Mouse (Mus musculus) midbrain, embryonic 15.5 days (tissue): Measurements from ENCODE around the gene Icmt. TPM values are rescaled to one million over a fixed set of nuclear protein-coding genes. Genes with fewer than 3 reads are reported as not detected.

Source experiments
- ATAC-seq: fragments of 200-750 bp; cut with Nextera tagmentation; replicated peaks from 2 replicates; pipeline ENCODE4 v1.8.0; 2017; ENCODE audit warnings: moderate TSS enrichment
- H3K27ac ChIP-seq: fragments of 300-500 bp; sonication (generic); 2 replicates; pipeline ENCODE4 v1.5.1; 2015; ENCODE audit warnings: mild to moderate bottlenecking, inconsistent platforms
- H3K27me3 ChIP-seq: fragments of 300-500 bp; sonication (generic); replicated peaks from 2 replicates; pipeline ENCODE4 v1.6.1; 2015; ENCODE audit warnings: inconsistent platforms
- H3K36me3 ChIP-seq: fragments of 300-500 bp; sonication (generic); replicated peaks from 2 replicates; pipeline ENCODE4 v1.6.1; 2015; ENCODE audit warnings: inconsistent platforms
- H3K4me1 ChIP-seq: fragments of 300-500 bp; sonication (generic); 2 replicates; pipeline ENCODE4 v1.6.1; 2015; ENCODE audit warnings: inconsistent platforms
- H3K4me2 ChIP-seq: fragments of 300-500 bp; sonication (generic); 2 replicates; pipeline ENCODE4 v1.6.1; 2015; ENCODE audit warnings: inconsistent platforms, mild to moderate bottlenecking, moderate library complexity
- H3K4me3 ChIP-seq: fragments of 300-500 bp; sonication (generic); 2 replicates; pipeline ENCODE4 v1.5.1; 2015; ENCODE audit warnings: mild to moderate bottlenecking, inconsistent platforms
- H3K9ac ChIP-seq: fragments of 300-500 bp; sonication (generic); 2 replicates; pipeline ENCODE4 v1.6.1; 2015; ENCODE audit warnings: mild to moderate bottlenecking, inconsistent platforms
- H3K9me3 ChIP-seq: fragments of 300-500 bp; sonication (generic); 2 replicates; pipeline ENCODE4 v1.6.1; 2016; ENCODE audit warnings: inconsistent platforms
- WGBS: fragments of 180-500 bp; shearing (Covaris S2); methylation state at CpG from one replicate; pipeline ENCODE4 v1.1.7; 2015; ENCODE audit warnings: mixed read lengths; 5-methylcytosine and 5-hydroxymethylcytosine counted together
- polyA plus RNA-seq: library from polyadenylated mRNA; unstranded; fragments of >200 nt; fragmentation: Nextera tagmentation; extraction: Ambion mirVana; gene quantifications from 2 replicates; pipeline ENCODE4 v1.2.1, GENCODE M21; 2015

Gene Icmt
- polyA plus RNA-seq, 1 experiment from 2014 or later, result 20.4 TPM

DNA sequence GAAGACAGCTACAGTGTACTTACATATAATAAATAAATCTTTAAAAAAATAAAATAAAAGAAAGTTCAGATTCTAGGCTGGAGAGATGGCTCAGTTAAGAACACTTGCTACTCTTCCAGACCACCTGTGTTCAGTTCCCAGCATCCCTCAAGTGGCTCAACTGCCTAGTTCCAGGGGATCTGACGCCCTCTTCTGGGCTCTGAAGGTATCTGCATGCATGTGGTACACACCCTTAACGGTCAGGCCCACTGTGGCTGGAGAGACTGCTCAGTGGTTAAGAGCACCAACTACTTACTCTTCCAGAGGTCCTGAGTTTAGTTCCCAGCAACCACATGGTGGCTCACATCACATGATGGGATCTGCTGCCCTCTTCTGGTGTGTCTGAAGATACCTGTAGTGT lies 19.1 kb upstream of the Icmt start:
- peaks cover 69% of the 10 kb centered on the region for H3K27me3 ChIP-seq
- no peak overlapping the region for H3K4me3 ChIP-seq
- no peaks in the 10 kb centered on the region for H3K9me3 ChIP-seq
- no peak overlapping the region for H3K4me2 ChIP-seq
- ATAC-seq, result no peak
- peaks cover 25% of the 10 kb centered on the region for H3K4me1 ChIP-seq
- 72% methylated on average over 2 of the region's 2 CpGs for WGBS
- no peak overlapping the region for H3K9ac ChIP-seq
- no peak overlapping the region for H3K27ac ChIP-seq
- no peaks in the 10 kb centered on the region for H3K36me3 ChIP-seq

DNA sequence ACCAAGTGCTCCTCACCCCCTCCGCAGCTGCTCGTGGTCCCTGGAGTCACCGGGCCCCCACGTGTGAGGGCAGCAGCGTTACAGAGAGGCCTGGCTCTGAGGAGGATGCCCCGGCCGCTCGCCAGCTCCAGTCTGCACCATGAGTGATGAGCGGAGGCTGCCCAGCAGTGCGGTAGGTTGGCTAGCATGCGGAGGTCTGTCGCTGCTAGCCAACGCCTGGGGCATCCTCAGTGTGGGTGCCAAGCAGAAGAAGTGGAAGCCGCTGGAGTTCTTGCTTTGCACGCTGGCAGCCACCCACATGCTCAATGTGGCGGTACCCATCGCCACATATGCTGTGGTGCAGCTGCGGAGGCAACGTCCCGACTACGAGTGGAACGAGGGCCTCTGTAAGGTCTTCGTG lies 18.0 kb upstream of the Icmt start:
- no peak for ATAC-seq
- H3K9me3 ChIP-seq, result no peaks in the 10 kb centered on the region
- H3K9ac ChIP-seq, result no peak overlapping the region
- H3K4me1 ChIP-seq, result peaks cover 21% of the 10 kb centered on the region
- 88% methylated on average over 23 of the region's 23 CpGs for WGBS
- no peak overlapping the region for H3K4me2 ChIP-seq
- H3K36me3 ChIP-seq, result no peaks in the 10 kb centered on the region
- H3K4me3 ChIP-seq, result no peak overlapping the region
- H3K27ac ChIP-seq, result no peak overlapping the region
- H3K27me3 ChIP-seq, result peaks cover 73% of the 10 kb centered on the region

DNA sequence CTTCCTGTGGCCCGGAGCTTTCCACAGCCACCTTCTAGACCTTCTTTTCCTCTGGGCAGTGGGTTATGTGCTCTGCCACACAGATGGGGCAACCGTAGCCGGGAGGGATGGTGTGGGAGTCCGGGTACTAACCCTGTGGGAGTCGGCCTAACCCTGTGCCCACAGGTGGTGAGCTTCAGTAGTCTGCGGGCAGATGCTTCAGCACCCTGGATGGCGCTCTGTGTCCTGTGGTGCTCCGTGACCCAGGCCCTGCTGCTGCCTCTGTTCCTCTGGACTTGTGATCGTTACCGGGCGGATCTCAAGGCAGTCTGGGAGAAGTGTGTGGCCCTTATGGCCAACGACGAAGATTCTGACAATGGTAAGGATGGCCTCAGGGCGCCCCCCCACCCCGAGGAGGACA lies 15.4 kb upstream of the Icmt start:
- H3K4me2 ChIP-seq, result no peak overlapping the region
- no peaks in the 10 kb centered on the region for H3K9me3 ChIP-seq
- no peak for ATAC-seq
- no peak overlapping the region for H3K9ac ChIP-seq
- H3K36me3 ChIP-seq, result no peaks in the 10 kb centered on the region
- no peak overlapping the region for H3K4me3 ChIP-seq
- H3K27ac ChIP-seq, result no peak overlapping the region
- H3K27me3 ChIP-seq, result peaks cover 85% of the 10 kb centered on the region
- peaks cover 18% of the 10 kb centered on the region for H3K4me1 ChIP-seq
- 59% methylated on average over 15 of the region's 15 CpGs for WGBS

DNA sequence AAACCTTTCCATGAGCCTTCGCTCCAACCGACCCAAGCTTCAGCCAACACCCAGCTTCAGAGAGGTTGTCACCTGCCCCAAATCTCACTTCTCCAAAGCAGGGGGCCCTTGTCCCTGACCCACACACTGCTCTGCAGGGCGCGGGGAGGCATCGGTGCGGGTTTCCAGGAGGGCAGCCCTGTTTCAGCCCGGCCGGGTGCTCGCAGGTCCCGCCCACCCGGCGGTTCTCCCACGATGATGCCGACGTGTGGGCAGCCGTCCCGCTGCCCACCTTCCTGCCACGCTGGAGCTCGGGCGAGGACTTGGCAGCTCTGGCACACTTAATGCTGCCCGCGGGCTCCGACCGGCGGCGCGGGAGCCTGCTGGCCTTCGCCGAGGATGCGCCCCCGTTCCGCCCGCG lies 14.3 kb upstream of the Icmt start:
- Histone ChIP-seq H3K9me3 (no peaks in the 10 kb centered on the region), H3K36me3 (no peaks in the 10 kb centered on the region), H3K9ac (no peak overlapping the region; the same call in 1 of the 2 replicates), H3K27ac (no peak overlapping the region), H3K4me1 (peaks cover 30% of the 10 kb centered on the region), H3K4me3 (peak overlapping the region; percentile 27), H3K4me2 (peak overlapping the region; percentile 51), H3K27me3 (peaks cover 87% of the 10 kb centered on the region)
- peak; percentile 12 for ATAC-seq
- WGBS, result 16% methylated on average over 33 of the region's 34 CpGs

DNA sequence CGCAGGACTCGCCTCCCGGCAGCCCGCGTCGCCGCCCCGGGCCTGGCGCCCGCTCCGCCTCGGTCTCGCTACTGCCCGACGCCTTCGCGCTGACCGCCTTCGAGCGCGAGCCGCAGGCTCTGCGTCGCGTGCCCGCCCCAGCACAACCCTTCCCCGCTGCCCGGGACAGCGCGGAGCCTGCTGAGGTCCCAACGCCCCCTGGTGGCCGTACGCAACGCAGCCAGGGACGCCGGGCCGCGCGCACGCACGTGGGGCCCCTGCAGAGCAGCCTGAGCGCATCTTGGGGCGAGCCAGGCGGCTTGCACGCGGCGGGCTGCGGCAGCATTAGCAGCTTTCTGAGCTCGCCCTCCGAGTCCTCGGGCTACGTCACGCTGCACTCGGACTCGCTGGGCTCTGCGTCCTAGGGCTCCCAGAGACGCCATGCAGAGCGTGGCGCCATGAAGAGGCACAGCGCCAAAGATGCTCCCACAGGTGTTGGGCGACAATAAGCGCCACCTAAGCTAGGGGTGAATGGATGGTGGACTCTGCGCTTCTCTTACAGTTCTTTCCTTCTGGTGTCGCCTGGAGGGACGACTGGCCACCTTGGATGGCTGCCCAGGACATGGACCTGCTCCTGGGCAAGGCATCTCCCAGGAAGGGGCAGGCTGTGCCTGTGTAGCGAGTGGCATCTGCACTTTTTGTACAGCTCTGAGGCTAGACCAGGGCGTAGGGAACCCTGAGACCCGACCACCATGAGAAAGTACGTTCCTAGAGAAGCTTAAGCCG lies 13.7 kb upstream of the Icmt start:
- H3K36me3 ChIP-seq, result no peaks in the 10 kb centered on the region
- H3K27ac ChIP-seq, result no peak overlapping the region
- H3K4me3 ChIP-seq, result peak overlapping the region; percentile 27
- H3K9ac ChIP-seq, result peak overlapping the region; percentile 24; the same call in 1 of the 2 replicates
- ATAC-seq, result peak; percentile 73
- H3K4me1 ChIP-seq, result peaks cover 36% of the 10 kb centered on the region
- WGBS, result 5% methylated on average over 70 of the region's 70 CpGs
- no peaks in the 10 kb centered on the region for H3K9me3 ChIP-seq
- peak overlapping the region; percentile 51 for H3K4me2 ChIP-seq
- H3K27me3 ChIP-seq, result peaks cover 94% of the 10 kb centered on the region

DNA sequence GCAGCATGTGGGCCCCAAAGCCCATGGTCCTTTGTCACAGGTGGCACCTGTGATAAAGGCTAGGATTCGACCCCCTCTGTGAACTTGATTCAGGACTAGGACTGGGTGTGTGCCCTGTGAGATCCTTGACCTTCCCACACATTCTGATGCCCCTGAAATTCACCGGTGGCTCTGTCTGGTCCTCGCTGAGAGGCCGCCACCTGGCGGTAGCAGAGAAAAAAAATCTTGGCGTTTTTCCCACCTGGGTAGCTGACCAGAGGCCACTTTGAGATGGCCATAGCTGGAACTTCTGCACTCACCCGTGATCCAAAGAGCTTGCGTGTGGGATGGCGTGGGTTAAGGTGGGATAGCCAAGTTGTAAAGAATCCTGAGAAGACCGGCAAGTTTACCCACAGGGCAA lies 11.5 kb upstream of the Icmt start:
- no peaks in the 10 kb centered on the region for H3K9me3 ChIP-seq
- no peak overlapping the region for H3K4me2 ChIP-seq
- H3K36me3 ChIP-seq, result no peaks in the 10 kb centered on the region
- no peak for ATAC-seq
- WGBS, result 4% methylated on average over 10 of the region's 10 CpGs
- H3K27me3 ChIP-seq, result peaks cover 90% of the 10 kb centered on the region
- no peak overlapping the region for H3K4me3 ChIP-seq
- H3K9ac ChIP-seq, result no peak overlapping the region
- peaks cover 46% of the 10 kb centered on the region for H3K4me1 ChIP-seq
- H3K27ac ChIP-seq, result no peak overlapping the region

DNA sequence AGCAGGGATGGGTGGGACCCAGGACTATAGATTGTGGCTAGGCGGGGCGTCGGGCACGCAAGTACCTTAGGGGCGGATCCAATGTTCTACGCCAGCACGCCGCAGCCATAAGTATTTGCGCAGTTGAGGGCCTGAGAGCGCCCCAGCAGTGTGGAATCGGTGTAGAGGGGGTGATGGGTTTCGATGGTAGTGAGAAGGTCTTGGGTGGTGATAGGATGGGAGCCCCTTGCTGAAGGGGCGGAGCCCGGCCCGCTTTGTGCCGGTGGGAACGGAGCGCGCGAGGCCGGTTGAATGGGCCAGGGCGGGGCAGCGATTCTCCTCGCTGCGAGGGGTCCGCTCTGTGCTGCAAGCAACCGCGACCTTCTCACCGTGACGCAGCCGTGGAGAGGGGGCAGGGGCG lies 10.8 kb upstream of the Icmt start:
- Histone ChIP-seq H3K9ac (peak overlapping the region; percentile 46), H3K4me1 (peaks cover 52% of the 10 kb centered on the region), H3K27ac (no peak overlapping the region), H3K4me3 (peak overlapping the region; percentile 39), H3K36me3 (no peaks in the 10 kb centered on the region), H3K9me3 (no peaks in the 10 kb centered on the region), H3K4me2 (peak overlapping the region; percentile 80), H3K27me3 (peaks cover 90% of the 10 kb centered on the region)
- ATAC-seq, result peak; percentile 31
- WGBS, result 2% methylated on average over 32 of the region's 32 CpGs

DNA sequence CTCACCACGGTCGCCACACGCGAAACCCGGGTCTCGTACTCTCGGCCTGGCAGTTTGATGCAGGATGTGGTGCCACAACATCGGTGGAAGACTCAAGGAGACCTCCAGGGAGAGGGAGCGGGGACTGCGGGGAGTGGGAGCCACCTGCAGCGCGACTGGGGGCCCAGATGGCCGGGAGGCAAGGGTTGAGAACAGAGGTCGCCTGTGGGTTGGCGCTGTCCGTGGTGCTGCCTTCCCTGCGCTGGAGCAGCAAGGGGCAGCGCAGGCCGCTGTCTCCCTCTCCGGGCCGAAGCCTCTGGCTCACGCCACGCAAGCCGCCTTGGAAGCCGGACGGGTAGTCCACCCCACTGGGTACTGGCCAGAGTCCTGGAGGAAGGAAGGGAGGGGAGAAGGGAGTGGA lies 10.1 kb upstream of the Icmt start:
- ATAC-seq, result no peak
- peak overlapping the region; percentile 80 for H3K4me2 ChIP-seq
- H3K36me3 ChIP-seq, result no peaks in the 10 kb centered on the region
- H3K4me3 ChIP-seq, result peak overlapping the region; percentile 39
- H3K9ac ChIP-seq, result peak overlapping the region; percentile 12; the same call in 1 of the 2 replicates
- H3K9me3 ChIP-seq, result no peaks in the 10 kb centered on the region
- H3K27ac ChIP-seq, result no peak overlapping the region
- peaks cover 90% of the 10 kb centered on the region for H3K27me3 ChIP-seq
- peaks cover 58% of the 10 kb centered on the region for H3K4me1 ChIP-seq
- whole genome bisulfite sequencing, result 4% methylated on average over 25 of the region's 26 CpGs

DNA sequence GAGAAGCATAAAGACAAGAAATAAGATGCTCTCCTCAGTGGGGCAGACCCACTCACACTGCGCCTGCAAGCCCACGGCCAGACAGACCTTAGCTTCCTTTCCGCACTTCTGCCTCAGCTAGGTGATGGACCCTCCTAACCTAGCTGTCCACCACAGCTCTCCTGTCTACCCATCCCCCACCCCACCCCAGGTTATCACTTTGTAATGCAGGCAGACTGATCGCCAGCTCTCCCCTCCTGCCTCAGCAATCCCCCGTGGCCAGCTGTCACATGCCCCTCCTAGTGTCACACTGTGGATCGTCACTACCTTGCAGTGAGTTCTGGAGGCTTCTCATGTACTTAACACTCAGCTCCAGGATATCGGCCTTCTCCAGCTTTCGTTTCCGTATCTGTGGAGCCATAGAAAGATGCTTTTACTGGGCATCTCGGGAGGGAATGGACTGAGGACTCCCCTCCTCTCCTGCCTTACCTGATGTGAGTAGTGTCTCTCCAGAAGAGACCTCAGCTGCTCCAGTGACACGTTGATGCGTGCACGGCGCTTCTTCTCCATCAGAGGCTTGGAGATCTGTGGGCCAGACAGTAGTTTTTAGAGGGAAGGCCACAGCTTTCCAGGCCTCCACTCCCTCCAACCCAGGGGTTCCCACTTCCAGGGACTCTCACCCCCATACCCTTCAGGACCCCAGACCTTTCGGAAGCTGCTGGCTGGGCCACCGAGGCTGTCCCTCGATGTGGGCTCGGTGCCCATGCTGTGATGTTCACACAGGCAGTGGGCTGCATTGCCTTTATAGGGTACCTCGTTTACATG lies 9.5 kb upstream of the Icmt start:
- no peak overlapping the region for H3K27ac ChIP-seq
- ATAC-seq, result no peak
- H3K4me2 ChIP-seq, result peak overlapping the region; percentile 80; the same call in 1 of the 2 replicates
- no peak overlapping the region for H3K9ac ChIP-seq
- H3K9me3 ChIP-seq, result no peaks in the 10 kb centered on the region
- 13% methylated on average over 19 of the region's 19 CpGs for WGBS
- H3K4me1 ChIP-seq, result peaks cover 64% of the 10 kb centered on the region
- H3K27me3 ChIP-seq, result peaks cover 90% of the 10 kb centered on the region
- no peaks in the 10 kb centered on the region for H3K36me3 ChIP-seq
- no peak overlapping the region for H3K4me3 ChIP-seq

DNA sequence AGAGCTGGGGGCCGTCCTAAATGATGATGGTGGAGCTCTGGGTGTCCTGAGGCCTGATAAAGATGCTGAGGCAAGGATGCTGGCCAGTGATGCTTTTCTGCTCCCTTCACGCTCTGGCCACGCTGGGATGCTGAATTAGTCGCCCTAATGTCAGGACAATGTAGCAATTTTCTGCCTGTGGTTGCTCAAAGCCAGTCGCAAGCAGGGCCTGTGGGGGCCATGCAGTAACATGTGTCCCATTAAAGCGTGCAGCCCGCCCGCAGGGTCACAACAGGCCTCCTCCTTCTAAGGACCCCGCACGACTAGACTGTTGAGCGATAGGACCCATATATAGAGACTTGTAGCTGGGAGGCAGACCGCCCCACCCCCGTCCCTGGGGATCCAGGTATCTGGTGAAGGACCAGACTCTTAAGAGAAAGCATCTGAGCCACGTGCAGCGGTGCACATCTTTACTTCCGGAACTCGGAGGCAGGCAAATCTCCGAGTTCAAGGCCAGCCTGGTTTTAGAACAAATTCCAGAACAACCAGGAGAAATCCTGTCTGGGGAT lies 8.6 kb upstream of the Icmt start:
- 22% methylated on average over 18 of the region's 18 CpGs for WGBS
- Histone ChIP-seq H3K27ac (no peak overlapping the region), H3K9me3 (no peaks in the 10 kb centered on the region), H3K9ac (no peak overlapping the region), H3K36me3 (no peaks in the 10 kb centered on the region), H3K4me1 (peaks cover 59% of the 10 kb centered on the region), H3K27me3 (peaks cover 87% of the 10 kb centered on the region), H3K4me3 (no peak overlapping the region), H3K4me2 (no peak overlapping the region)
- no peak for ATAC-seq

DNA sequence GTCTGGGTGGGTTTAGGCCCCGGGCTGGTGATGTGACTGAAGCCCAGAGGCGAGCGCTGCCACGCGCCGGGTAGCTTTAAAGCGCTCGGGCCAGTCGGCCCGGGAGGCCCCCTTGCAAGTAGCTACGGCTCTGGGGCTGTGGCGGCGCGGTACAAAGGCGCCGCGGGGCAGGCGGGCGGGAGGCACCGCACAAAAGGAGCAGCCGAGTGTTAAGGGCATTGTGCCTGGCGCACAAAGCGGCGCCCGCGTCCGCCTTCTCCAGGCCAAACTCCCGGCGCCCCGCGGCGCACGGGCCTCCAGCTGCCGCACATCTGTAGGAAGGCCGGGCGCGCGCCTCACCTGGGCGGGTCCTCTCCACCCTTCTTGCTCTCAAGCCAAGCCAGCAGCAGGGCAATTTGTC lies 6.6 kb upstream of the Icmt start:
- Histone ChIP-seq H3K9ac (peak overlapping the region; percentile 26), H3K4me1 (peaks cover 58% of the 10 kb centered on the region), H3K4me2 (peak overlapping the region; percentile 59), H3K27ac (no peak overlapping the region), H3K27me3 (peaks cover 87% of the 10 kb centered on the region), H3K4me3 (peak overlapping the region; percentile 30), H3K9me3 (no peaks in the 10 kb centered on the region), H3K36me3 (no peaks in the 10 kb centered on the region)
- no peak for ATAC-seq
- under 1% methylated on average over 39 of the region's 39 CpGs for WGBS

DNA sequence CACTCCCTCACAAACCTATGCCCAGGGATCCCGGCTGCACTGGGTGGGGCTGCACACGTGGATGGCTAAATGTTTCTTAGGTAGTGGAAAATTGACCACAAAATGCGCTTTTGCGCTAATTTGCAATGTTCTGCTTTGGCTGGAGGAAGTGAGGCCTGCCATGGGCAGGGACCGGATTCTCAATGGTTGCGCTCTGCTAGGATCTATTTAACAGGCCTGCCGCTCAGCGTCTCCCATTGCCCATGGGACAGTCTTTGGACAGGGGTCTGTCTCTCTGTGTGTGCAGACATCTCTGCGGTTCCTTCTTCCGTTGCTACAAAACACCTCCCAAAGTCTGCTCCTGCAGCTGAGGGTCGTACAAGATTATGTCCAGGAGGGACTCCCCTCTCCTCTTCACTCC lies 6.0 kb upstream of the Icmt start:
- Histone ChIP-seq H3K27ac (no peak overlapping the region), H3K9ac (peak overlapping the region; percentile 26; the same call in 1 of the 2 replicates), H3K27me3 (peaks cover 87% of the 10 kb centered on the region), H3K9me3 (no peaks in the 10 kb centered on the region), H3K4me1 (peaks cover 56% of the 10 kb centered on the region), H3K36me3 (no peaks in the 10 kb centered on the region), H3K4me3 (no peak overlapping the region), H3K4me2 (peak overlapping the region; percentile 59)
- no peak for ATAC-seq
- 8% methylated on average over 11 of the region's 11 CpGs for WGBS
